Mouse (Mus musculus) embryonic facial prominence, embryonic 13.5 days (tissue): ENCODE measurements around the gene Polr1d. TPM values are rescaled to one million over a fixed set of nuclear protein-coding genes. Genes with fewer than 3 reads are reported as not detected.

ENCODE experiments used
- ATAC-seq: fragments of 200-750 bp; cut with Nextera tagmentation; 2 replicates; pipeline ENCODE4 v1.8.0; 2017; ENCODE audit warnings: low read depth; ENCODE audit not compliant: insufficient number of reproducible peaks, insufficient read depth, low FRiP score, low TSS enrichment
- H3K27ac ChIP-seq: fragments of 300-500 bp; sonication (generic); 2 replicates; pipeline ENCODE4 v1.5.1; 2015; ENCODE audit warnings: moderate library complexity, mild to moderate bottlenecking, inconsistent platforms
- H3K27me3 ChIP-seq: fragments of 300-500 bp; sonication (generic); 2 replicates; pipeline ENCODE4 v1.6.1; 2015; ENCODE audit warnings: mild to moderate bottlenecking, inconsistent platforms
- H3K36me3 ChIP-seq: fragments of 300-500 bp; sonication (generic); 2 replicates; pipeline ENCODE4 v1.6.1; 2015; ENCODE audit warnings: mild to moderate bottlenecking, inconsistent platforms
- H3K4me1 ChIP-seq: fragments of 300-500 bp; sonication (generic); 2 replicates; pipeline ENCODE4 v1.6.1; 2015; ENCODE audit warnings: inconsistent platforms
- H3K4me2 ChIP-seq: fragments of 300-500 bp; sonication (generic); 2 replicates; pipeline ENCODE4 v1.6.1; 2015; ENCODE audit warnings: moderate library complexity, mild to moderate bottlenecking, inconsistent platforms
- H3K4me3 ChIP-seq: fragments of 300-500 bp; sonication (generic); 2 replicates; pipeline ENCODE4 v1.5.1; 2015; ENCODE audit warnings: mild to moderate bottlenecking, inconsistent platforms
- H3K9ac ChIP-seq: fragments of 300-500 bp; sonication (generic); 2 replicates; pipeline ENCODE4 v1.6.1; 2015; ENCODE audit warnings: mild to moderate bottlenecking, inconsistent platforms
- H3K9me3 ChIP-seq: fragments of 300-500 bp; sonication (generic); 2 replicates; pipeline ENCODE4 v1.6.1; 2016; ENCODE audit warnings: inconsistent platforms
- WGBS: fragments of 180-500 bp; shearing (Covaris S2); methylation state at CpG from one replicate; pipeline ENCODE4 v1.1.7; 2015; ENCODE audit warnings: mixed read lengths; 5-methylcytosine and 5-hydroxymethylcytosine counted together
- polyA plus RNA-seq: library from polyadenylated mRNA; unstranded; fragments of >200 nt; fragmentation: Nextera tagmentation; extraction: Ambion mirVana; gene quantifications from 2 replicates; pipeline ENCODE4 v1.2.1, GENCODE M21; 2015

Polr1d gene
- polyA plus RNA-seq, 1 experiment from 2014 or later, result 127 TPM

- H3K27me3 ChIP-seq, result peaks cover 24% of the 10 kb centered on the region
- H3K4me2 ChIP-seq, result no peak overlapping the region
- H3K9me3 ChIP-seq, result no peaks in the 10 kb centered on the region
- no peak for ATAC-seq
- H3K4me1 ChIP-seq, result peaks cover 14% of the 10 kb centered on the region
- no peak overlapping the region for H3K4me3 ChIP-seq
- H3K36me3 ChIP-seq, result no peaks in the 10 kb centered on the region
- H3K27ac ChIP-seq, result no peak overlapping the region
- WGBS, result 7% methylated on average over 13 of the region's 13 CpGs
- H3K9ac ChIP-seq, result no peak overlapping the region
Measured at GRCm38 (mm10) chr5:147155449-147156133, 78.7 kb downstream of the Polr1d start.

GRCm38 (mm10) chr5:147156376-147156775 lies 79.5 kb downstream of the Polr1d start:
- Histone ChIP-seq H3K27ac (no peak overlapping the region), H3K27me3 (peaks cover 24% of the 10 kb centered on the region), H3K4me1 (peaks cover 14% of the 10 kb centered on the region), H3K9me3 (no peaks in the 10 kb centered on the region), H3K4me2 (no peak overlapping the region), H3K36me3 (no peaks in the 10 kb centered on the region), H3K9ac (no peak overlapping the region), H3K4me3 (no peak overlapping the region)
- ATAC-seq, result no peak
- 44% methylated on average over 3 of the region's 3 CpGs for WGBS

- Histone ChIP-seq H3K9ac (no peak overlapping the region), H3K9me3 (no peaks in the 10 kb centered on the region), H3K27ac (no peak overlapping the region), H3K4me1 (peaks cover 14% of the 10 kb centered on the region), H3K36me3 (no peaks in the 10 kb centered on the region), H3K4me2 (no peak overlapping the region), H3K4me3 (no peak overlapping the region), H3K27me3 (peaks cover 24% of the 10 kb centered on the region)
- 73% methylated on average over 7 of the region's 7 CpGs for WGBS
- ATAC-seq, result no peak
Measured at GRCm38 (mm10) chr5:147157441-147157840, 80.6 kb downstream of the Polr1d start.

- no peak overlapping the region for H3K9ac ChIP-seq
- H3K27ac ChIP-seq, result no peak overlapping the region
- ATAC-seq, result no peak
- peaks cover 14% of the 10 kb centered on the region for H3K4me1 ChIP-seq
- H3K4me3 ChIP-seq, result no peak overlapping the region
- H3K9me3 ChIP-seq, result no peaks in the 10 kb centered on the region
- H3K4me2 ChIP-seq, result no peak overlapping the region
- no peaks in the 10 kb centered on the region for H3K36me3 ChIP-seq
- H3K27me3 ChIP-seq, result peaks cover 21% of the 10 kb centered on the region
- WGBS, result 92% methylated on average over 6 of the region's 6 CpGs
Measured at GRCm38 (mm10) chr5:147159320-147159719, 82.5 kb downstream of the Polr1d start.

- no peak overlapping the region for H3K4me3 ChIP-seq
- peaks cover 17% of the 10 kb centered on the region; the same call in 1 of the 2 replicates for H3K27me3 ChIP-seq
- no peaks in the 10 kb centered on the region for H3K9me3 ChIP-seq
- no peak overlapping the region for H3K27ac ChIP-seq
- WGBS, result 89% methylated on average over 2 of the region's 2 CpGs
- peaks cover 14% of the 10 kb centered on the region for H3K4me1 ChIP-seq
- H3K9ac ChIP-seq, result no peak overlapping the region
- H3K4me2 ChIP-seq, result no peak overlapping the region
- no peak for ATAC-seq
- no peaks in the 10 kb centered on the region for H3K36me3 ChIP-seq
Measured at GRCm38 (mm10) chr5:147159792-147160191, 82.9 kb downstream of the Polr1d start.

Other genes with a start within 250 kb of the Polr1d start
- 568 and 633 TPM in 2 replicates for gene Rpl21, start 244.2 kb upstream of the Polr1d start, polyA plus RNA-seq
- gene Rasl11a, start 232.0 kb upstream of the Polr1d start, polyA plus RNA-seq, result 12.4 and 14.6 TPM in 2 replicates
- gene Gtf3a, start 128.4 kb upstream of the Polr1d start, polyA plus RNA-seq, result 114 and 117 TPM in 2 replicates
- gene Mtif3, start 113.2 kb upstream of the Polr1d start, polyA plus RNA-seq, result 28.5 and 31.4 TPM in 2 replicates
- gene Lnx2, start 464 bp upstream of the Polr1d start, polyA plus RNA-seq, result 13.7 and 13.8 TPM in 2 replicates
- not detected in 2 replicates for gene Gsx1, start 111.6 kb downstream of the Polr1d start, polyA plus RNA-seq
- not detected in 2 replicates for gene Pdx1, start 192.9 kb downstream of the Polr1d start, polyA plus RNA-seq
- 0.56 TPM in 1 of 2 replicates, not detected in the other for gene Cdx2, start 230.2 kb downstream of the Polr1d start, polyA plus RNA-seq
- not detected in 2 replicates for gene Urad, start 245.4 kb downstream of the Polr1d start, polyA plus RNA-seq